Mouse (Mus musculus) gastrocnemius, adult 2 months (tissue): ENCODE measurements around the gene Dmd. TPM values are rescaled to one million over a fixed set of nuclear protein-coding genes. Genes with fewer than 3 reads are reported as not detected.

Experiments used
- DNase-seq: peaks from one replicate; pipeline ENCODE4 v3.0.0; 2022
- H3K27ac ChIP-seq: fragments of 200-600 bp; 2 replicates; pipeline ENCODE4 v1.8.1; 2022; ENCODE audit warnings: mild to moderate bottlenecking
- H3K4me3 ChIP-seq: fragments of 200-600 bp; 2 replicates; pipeline ENCODE4 v1.8.1; 2022; ENCODE audit warnings: mild to moderate bottlenecking, moderate library complexity
- CTCF ChIP-seq: fragments of 200-600 bp; IDR thresholded peaks from 2 replicates; pipeline ENCODE4 v1.8.1; 2022; ENCODE audit warnings: antibody characterized with exemption, mild to moderate bottlenecking, moderate library complexity
- intact Hi-C: fragments of 180-260 bp; cut with DNase I; formaldehyde crosslinking; loops from one replicate; pipeline ENCODE4 v1.15.1; 2025
- total RNA-seq, 2 experiments: library from RNA; stranded (reverse); gene quantifications; 2 replicates each; pipeline ENCODE4 v1.2.3; 2021

Dmd gene
- total RNA-seq, 2 experiments from 2014 or later = 103 to 111 TPM

DNA sequence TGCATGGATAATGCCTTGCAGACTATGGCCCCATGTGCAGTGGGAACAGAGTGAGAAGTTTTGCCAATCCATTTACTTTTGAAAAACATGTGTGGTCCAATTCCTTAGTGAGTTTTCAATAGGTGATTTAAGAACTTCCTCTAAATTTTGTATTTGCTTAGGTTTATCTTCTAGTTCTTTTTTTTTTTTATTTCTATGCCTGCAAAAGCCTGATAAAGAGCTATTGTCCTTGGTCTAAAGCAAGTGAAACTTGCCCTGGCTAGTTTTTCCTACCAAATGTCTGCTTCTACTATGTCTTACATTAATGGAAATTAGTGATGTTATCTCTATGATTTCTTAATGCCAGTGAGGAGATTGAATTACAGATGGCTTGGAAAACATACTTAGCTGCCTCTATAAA is 2144.7 kb downstream of the Dmd start:
- no peak overlapping the region for H3K27ac ChIP-seq
- DNase-seq = no peak
- TF ChIP-seq CTCF = no peak
- intact Hi-C loops = no loop called here
- H3K4me3 ChIP-seq = no peak overlapping the region

DNA sequence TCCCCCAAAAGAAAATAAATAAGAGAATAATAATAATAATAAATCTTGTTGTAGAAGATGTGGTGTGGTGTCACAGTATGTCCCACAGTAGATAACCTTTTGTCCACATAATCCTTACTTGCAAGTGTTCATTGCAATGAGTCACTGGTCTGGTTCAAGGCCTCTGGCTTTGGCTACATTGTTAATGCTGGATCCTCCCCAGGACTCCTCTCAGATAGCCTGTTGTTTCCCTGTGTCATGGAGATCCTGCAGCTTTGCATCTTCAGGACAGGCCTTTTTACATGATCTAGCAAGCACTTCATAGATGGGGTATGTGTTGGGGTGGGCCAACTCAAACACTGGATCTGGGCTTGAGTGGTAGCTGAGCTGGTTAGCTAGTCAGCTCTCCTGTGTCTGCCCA is 2150.0 kb downstream of the Dmd start:
- intact Hi-C loops = no loop called here
- TF ChIP-seq CTCF = no peak
- DNase-seq = no peak
- H3K4me3 ChIP-seq = no peak overlapping the region
- no peak overlapping the region for H3K27ac ChIP-seq

DNA sequence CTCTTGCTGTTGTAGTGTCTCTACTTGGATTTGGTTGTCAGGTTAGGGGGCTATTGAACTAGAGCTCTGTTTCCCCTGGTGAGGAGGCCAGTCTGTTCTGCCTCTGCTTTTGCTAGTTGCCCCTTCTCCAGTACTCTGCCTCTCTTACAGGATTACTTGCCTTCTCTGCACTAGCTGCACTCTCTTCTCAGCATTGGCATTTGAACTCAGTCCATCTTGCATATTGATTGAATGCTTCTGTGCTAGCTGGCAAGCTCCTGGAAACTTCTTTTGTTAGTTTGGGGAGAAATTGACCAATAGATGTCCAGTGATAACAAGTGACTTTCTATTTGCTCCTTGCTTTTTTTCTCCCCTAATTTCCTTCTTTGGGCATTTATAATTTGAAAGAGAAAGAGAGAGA is 2163.7 kb downstream of the Dmd start:
- intact Hi-C loops = no loop called here

GRCm38 (mm10) chrX:85132706-85133105 is 2184.0 kb downstream of the Dmd start:
- H3K27ac ChIP-seq = no peak overlapping the region
- H3K4me3 ChIP-seq = no peak overlapping the region
- intact Hi-C loops = no loop called here
- no peak for DNase-seq
- TF ChIP-seq CTCF = no peak

More for the DNA sequence above, 2163.7 kb downstream of the Dmd start:
- H3K27ac ChIP-seq = no peak overlapping the region
- no peak for TF ChIP-seq CTCF
- DNase-seq = no peak
- no peak overlapping the region for H3K4me3 ChIP-seq

GRCm38 (mm10) chrX:85137293-85137692 is 2188.6 kb downstream of the Dmd start:
- intact Hi-C loops = no loop called here
- Histone ChIP-seq H3K4me3 (no peak overlapping the region), H3K27ac (no peak overlapping the region)
- DNase-seq = no peak
- peak; percentile 51 for TF ChIP-seq CTCF

GRCm38 (mm10) chrX:85171264-85171663 is 2222.6 kb downstream of the Dmd start:
- peak; percentile 38; the same call in 1 of the 2 replicates for TF ChIP-seq CTCF
- H3K27ac ChIP-seq = no peak overlapping the region
- no peak overlapping the region for H3K4me3 ChIP-seq
- no peak for DNase-seq
- intact Hi-C loops = no loop called here

- DNase-seq = peak; percentile 19
- intact Hi-C loops = no loop called here
- no peak overlapping the region for H3K4me3 ChIP-seq
- no peak for TF ChIP-seq CTCF
- no peak overlapping the region for H3K27ac ChIP-seq
Measured at GRCm38 (mm10) chrX:85187565-85187964, 2238.9 kb downstream of the Dmd start.

- intact Hi-C loops = no loop called here
Measured at GRCm38 (mm10) chrX:85193856-85194255, 2245.2 kb downstream of the Dmd start.

DNA sequence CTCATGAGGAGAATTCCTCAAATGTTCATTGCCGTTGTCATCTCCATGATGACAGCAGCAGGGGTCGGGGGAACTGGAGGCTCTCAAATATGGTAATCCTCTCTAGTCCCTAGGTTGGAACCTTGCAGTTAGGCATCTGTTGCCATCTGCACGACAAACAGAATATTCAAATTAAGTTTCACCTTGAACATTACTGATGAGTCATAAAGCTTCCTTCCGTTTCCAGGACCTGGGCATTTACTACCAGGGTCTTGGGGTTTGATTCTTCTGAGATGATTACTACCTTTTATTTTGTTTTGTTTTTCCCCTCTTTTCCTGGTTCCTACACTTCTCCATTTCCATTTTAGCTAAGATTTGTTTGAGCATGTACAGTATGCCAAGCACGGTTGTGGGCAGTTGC is 2249.0 kb downstream of the Dmd start:
- DNase-seq = no peak
- Histone ChIP-seq H3K4me3 (no peak overlapping the region), H3K27ac (no peak overlapping the region)
- no peak for TF ChIP-seq CTCF
- intact Hi-C loops = no loop called here

More at GRCm38 (mm10) chrX:85193856-85194255, 2245.2 kb downstream of the Dmd start:
- DNase-seq = no peak
- Histone ChIP-seq H3K4me3 (no peak overlapping the region), H3K27ac (no peak overlapping the region)
- TF ChIP-seq CTCF = no peak

- DNase-seq = no peak
- intact Hi-C loops = no loop called here
- no peak for TF ChIP-seq CTCF
- no peak overlapping the region for H3K27ac ChIP-seq
- no peak overlapping the region for H3K4me3 ChIP-seq
Measured at GRCm38 (mm10) chrX:85199398-85199797, 2250.7 kb downstream of the Dmd start.

DNA sequence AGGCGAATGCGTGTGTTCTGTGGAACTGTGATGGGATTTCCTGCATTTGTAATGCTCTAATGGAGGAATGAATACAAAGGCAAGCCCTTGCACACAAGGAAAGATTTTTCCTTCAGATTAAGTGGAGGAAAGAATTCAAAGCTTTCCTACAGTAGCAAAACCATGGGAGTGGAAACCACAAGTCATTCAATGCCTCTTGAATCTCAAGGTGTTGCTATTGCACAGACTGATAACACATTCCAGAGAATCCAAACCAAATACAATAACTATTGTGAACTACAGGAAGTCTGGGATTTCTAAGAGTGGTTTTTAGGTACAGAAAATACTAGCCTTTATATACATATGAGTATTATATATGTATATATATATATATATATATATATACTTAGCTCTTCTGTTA is 2258.3 kb downstream of the Dmd start:
- DNase-seq = no peak
- no peak overlapping the region for H3K27ac ChIP-seq
- TF ChIP-seq CTCF = no peak
- intact Hi-C loops = no loop called here
- H3K4me3 ChIP-seq = no peak overlapping the region

- TF ChIP-seq CTCF = no peak
- H3K4me3 ChIP-seq = no peak overlapping the region
- no peak overlapping the region for H3K27ac ChIP-seq
- intact Hi-C loops = loop anchor here (1.0 kb wide), 1 partner anchor 10 kb away; no protein-coding TSS in a partner anchor
- no peak for DNase-seq
Measured at GRCm38 (mm10) chrX:85226883-85227282, 2278.2 kb downstream of the Dmd start.

DNA sequence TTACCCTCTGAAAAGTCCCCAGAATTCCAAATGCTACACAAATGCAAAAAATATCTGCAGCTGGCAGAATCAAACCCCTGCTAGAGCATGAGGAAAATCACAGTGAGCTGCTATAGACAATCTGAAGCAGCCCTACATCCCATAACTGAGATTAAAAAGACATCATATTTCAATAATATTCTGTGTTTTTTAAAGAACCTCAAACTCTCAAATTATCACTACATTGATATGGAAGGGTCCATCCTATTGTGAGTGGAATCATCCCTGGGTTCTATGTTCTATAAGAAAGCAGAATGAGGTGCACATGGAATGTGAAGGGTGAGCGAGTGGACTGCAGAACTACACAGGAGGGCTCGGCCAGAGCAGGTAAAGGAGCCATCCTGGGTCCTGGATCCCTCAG is 2300.7 kb downstream of the Dmd start, which contains the start of gene Fthl17a:
TSS of gene Fthl17a (plus strand) at position 301 of the 400 bp plus-strand sequence.
- H3K27ac ChIP-seq = no peak within 1 kb of the TSS
- no peak for DNase-seq
- no peak for TF ChIP-seq CTCF
- H3K4me3 ChIP-seq = no peak within 1 kb of the TSS
- intact Hi-C loops = no loop called here
